Mouse (Mus musculus): Measurements from ENCODE around the gene Fth1. TPM values are rescaled to one million over a fixed set of nuclear protein-coding genes. Genes with fewer than 3 reads are reported as not detected.
"Not testable (repeated sequence)": the region's sequence is repeated elsewhere in the genome, so short reads cannot be mapped to it uniquely, and the experiment has no call there.

The Fth1 gene
- polyA plus RNA-seq, 1 experiment: 6,516 TPM

- Histone ChIP-seq H3K4me3 (replicated peaks) (no peak overlapping the region), H3K9me3 (ENCODE audit: control insufficient read depth, low read length) (no peaks in the 10 kb centered on the region; the same call in 1 of the 2 replicates), H3K27me3 (ENCODE audit: control insufficient read depth) (no peaks in the 10 kb centered on the region), H3K4me1 (ENCODE audit: control insufficient read depth) (peaks cover 48% of the 10 kb centered on the region), H3K36me3 (ENCODE audit: control insufficient read depth) (no peaks in the 10 kb centered on the region)
- no peak for TF ChIP-seq GATA1 (IDR thresholded peaks at IDR 0.05; ENCODE audit: low read length)
- no peak for TF ChIP-seq TAL1 (IDR thresholded peaks at IDR 0.05; ENCODE audit: low read length)
Measured at GRCm38 (mm10) chr19:9955438-9955837, 25.0 kb upstream of the Fth1 start.

DNA sequence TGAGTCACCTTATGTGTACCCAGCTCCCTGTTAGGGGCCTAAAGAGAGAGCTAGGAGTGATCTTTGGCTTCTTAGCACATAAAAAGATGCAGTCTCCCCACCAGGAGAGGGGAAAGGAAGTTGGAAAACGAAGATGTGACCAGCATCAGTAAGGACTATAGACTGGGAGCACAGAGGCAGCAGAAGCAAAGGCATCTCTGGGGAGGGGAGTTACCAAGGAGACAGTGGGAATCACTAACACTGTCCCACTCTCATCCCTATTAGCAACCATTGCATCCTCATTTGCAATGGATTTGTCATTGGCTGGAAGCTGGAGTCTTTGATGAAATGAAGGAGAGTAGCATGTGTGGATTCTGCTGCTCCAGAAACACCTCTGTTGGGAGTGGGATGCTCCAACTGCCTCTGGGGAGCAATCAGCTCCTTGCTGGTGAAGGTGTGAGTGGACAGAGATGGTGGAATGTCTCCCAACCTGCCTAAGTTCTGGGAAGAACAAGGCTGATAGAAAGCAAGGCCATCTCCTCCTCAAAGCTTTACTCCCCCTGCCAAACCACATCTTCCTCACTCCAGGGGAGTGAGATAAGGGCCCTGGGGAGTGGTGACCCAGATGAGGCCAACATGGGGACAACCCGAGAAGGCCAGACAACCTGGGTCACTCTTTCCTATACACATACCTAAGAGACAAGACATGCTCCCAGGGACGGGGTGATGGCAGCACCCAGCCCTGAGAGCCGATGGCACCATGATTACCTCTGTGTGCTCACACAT is 23.6 kb upstream of the Fth1 start:
- peaks cover 48% of the 10 kb centered on the region for H3K4me1 ChIP-seq (ENCODE audit: control insufficient read depth)
- no peak for TF ChIP-seq GATA1 (IDR thresholded peaks at IDR 0.05; ENCODE audit: low read length)
- no peak for TF ChIP-seq TAL1 (IDR thresholded peaks at IDR 0.05; ENCODE audit: low read length)
- H3K36me3 ChIP-seq (ENCODE audit: control insufficient read depth): no peaks in the 10 kb centered on the region
- H3K27me3 ChIP-seq (ENCODE audit: control insufficient read depth): no peaks in the 10 kb centered on the region
- H3K9me3 ChIP-seq (ENCODE audit: control insufficient read depth, low read length): no peaks in the 10 kb centered on the region; the same call in 1 of the 2 replicates
- H3K4me3 ChIP-seq (replicated peaks): no peak overlapping the region

DNA sequence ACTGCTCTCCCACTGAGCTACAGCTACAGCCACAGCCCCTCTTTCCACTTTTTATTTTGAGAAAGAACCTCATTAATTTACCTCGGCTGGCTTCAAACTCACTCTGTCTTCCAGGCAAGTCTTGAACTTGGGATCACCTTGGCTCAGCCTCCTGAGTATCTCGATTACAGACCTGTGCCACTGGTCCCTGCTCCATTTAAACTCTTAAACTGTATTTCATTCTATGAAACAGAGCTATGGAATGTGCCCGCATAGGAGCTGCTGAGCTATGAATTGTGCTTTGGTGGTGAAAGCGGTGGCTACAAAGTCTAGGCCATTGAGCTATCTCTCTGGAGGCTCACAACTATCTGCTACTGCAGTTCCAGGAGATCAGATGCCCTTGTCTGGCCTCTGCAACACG is 22.4 kb upstream of the Fth1 start:
- TF ChIP-seq TAL1 (IDR thresholded peaks at IDR 0.05; ENCODE audit: low read length) (no peak), GATA1 (IDR thresholded peaks at IDR 0.05; ENCODE audit: low read length) (no peak)
- Histone ChIP-seq H3K4me1 (ENCODE audit: control insufficient read depth) (peaks cover 47% of the 10 kb centered on the region), H3K27me3 (ENCODE audit: control insufficient read depth) (no peaks in the 10 kb centered on the region)

DNA sequence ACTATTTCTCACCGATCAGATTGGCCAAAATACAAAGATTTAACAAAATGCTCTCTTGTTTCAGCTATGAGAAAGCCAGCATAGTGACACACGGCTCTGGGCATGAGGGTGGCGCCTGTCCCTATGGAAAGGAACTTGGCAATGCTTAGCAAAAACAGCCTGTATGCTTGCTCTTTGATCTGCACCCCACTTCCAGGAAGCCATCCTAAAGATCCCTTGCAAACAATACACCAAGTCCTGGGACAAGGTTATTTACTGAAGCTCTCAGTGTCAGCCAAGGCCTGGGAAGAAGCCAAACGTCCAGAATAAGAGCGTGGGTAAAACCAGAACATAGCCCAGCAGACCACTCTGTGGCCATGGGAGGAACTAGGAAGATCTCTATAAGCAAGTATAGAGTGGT is 19.6 kb upstream of the Fth1 start:
- TF ChIP-seq GATA1 (IDR thresholded peaks at IDR 0.05; ENCODE audit: low read length) (no peak), TAL1 (IDR thresholded peaks at IDR 0.05; ENCODE audit: low read length) (no peak)

More for the DNA sequence above, 22.4 kb upstream of the Fth1 start:
- Histone ChIP-seq H3K9me3 (ENCODE audit: control insufficient read depth, low read length) (no peaks in the 10 kb centered on the region), H3K4me3 (replicated peaks) (no peak overlapping the region), H3K36me3 (ENCODE audit: control insufficient read depth) (no peaks in the 10 kb centered on the region)

DNA sequence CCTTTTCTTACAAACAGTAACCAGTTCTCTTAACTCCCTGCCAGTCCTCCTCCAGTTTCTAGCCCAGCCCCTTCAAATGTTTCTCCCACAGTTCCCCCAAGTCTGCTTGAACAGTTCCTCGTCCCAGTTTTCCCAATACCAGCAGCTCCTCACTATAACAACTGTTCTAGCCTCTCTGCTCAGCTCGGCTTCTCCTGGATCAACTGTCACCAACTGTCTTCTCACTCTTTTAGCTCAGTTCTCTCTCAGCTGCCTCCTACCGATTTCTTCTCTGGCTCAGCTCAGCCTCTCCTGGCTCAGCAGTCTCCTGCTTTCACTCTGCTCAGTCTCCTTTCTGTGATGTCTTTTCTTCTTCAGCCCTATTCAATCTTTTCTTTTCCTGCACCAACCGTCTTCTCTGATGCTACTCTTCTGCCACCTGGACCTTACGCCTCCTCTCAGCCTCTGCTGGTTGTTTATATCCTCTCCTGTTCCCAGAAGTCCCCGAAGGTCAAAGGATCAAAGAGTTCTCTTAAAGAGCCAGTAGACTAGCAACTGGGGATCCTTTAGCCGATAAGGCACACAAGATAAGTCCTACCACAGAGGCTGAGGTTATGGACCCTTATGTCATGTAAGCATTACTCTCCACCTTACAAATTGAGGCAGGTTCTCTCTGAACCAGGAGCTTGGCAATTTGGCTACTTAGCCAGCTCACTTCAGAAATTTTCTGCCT is 16.0 kb upstream of the Fth1 start:
- no peak overlapping the region for H3K4me3 ChIP-seq (replicated peaks)
- no peaks in the 10 kb centered on the region for H3K36me3 ChIP-seq (ENCODE audit: control insufficient read depth)
- H3K4me1 ChIP-seq (ENCODE audit: control insufficient read depth): peaks cover 29% of the 10 kb centered on the region
- TF ChIP-seq TAL1 (IDR thresholded peaks at IDR 0.05; ENCODE audit: low read length): no peak
- TF ChIP-seq GATA1 (IDR thresholded peaks at IDR 0.05; ENCODE audit: low read length): no peak
- H3K27me3 ChIP-seq (ENCODE audit: control insufficient read depth): no peaks in the 10 kb centered on the region
- no peaks in the 10 kb centered on the region for H3K9me3 ChIP-seq (ENCODE audit: control insufficient read depth, low read length)

More for the DNA sequence above, 19.6 kb upstream of the Fth1 start:
- Histone ChIP-seq H3K36me3 (ENCODE audit: control insufficient read depth) (no peaks in the 10 kb centered on the region), H3K27me3 (ENCODE audit: control insufficient read depth) (no peaks in the 10 kb centered on the region), H3K4me1 (ENCODE audit: control insufficient read depth) (peaks cover 40% of the 10 kb centered on the region), H3K9me3 (ENCODE audit: control insufficient read depth, low read length) (no peaks in the 10 kb centered on the region), H3K4me3 (replicated peaks) (no peak overlapping the region)

- peaks cover 29% of the 10 kb centered on the region for H3K4me1 ChIP-seq (ENCODE audit: control insufficient read depth)
Measured at GRCm38 (mm10) chr19:9966096-9966867, 14.1 kb upstream of the Fth1 start.

DNA sequence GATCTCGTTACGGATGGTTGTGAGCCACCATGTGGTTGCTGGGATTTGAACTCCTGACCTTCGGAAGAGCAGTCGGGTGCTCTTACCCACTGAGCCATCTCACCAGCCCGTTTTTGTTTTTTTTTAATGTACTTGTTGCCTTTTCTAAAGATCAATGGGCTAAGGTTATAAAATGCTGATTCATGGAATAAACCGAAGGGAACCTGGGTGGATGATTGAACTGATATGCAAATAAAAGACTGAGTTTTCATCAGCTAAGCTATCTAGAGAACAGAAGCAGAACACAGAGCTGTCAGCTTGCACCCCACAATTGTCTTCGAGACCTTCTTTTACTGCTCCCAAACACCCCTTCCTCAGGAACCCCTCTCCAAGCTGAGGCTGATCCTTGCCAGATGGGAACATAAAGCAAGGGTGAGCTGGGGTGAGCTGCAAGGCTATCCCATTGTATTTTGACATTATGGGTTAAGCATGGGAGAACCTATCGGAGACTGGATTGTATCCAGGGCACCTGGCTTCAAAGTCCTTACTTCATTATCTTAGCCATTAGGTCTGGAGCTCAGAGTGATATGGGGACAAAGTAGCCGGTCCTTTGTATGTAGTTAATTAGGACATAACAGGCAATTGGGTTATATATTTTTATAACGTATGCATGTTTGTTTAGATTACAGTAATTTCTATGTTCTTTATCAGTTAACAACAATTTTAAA is 12.2 kb upstream of the Fth1 start:
- Histone ChIP-seq H3K27me3 (ENCODE audit: control insufficient read depth) (no peaks in the 10 kb centered on the region), H3K9me3 (ENCODE audit: control insufficient read depth, low read length) (no peaks in the 10 kb centered on the region), H3K4me3 (replicated peaks) (no peak overlapping the region), H3K4me1 (ENCODE audit: control insufficient read depth) (peaks cover 29% of the 10 kb centered on the region), H3K36me3 (ENCODE audit: control insufficient read depth) (no peaks in the 10 kb centered on the region)
- TF ChIP-seq GATA1 (IDR thresholded peaks at IDR 0.05; ENCODE audit: low read length) (no peak), TAL1 (IDR thresholded peaks at IDR 0.05; ENCODE audit: low read length) (no peak)

More at GRCm38 (mm10) chr19:9966096-9966867, 14.1 kb upstream of the Fth1 start:
- no peaks in the 10 kb centered on the region for H3K27me3 ChIP-seq (ENCODE audit: control insufficient read depth)
- TF ChIP-seq GATA1 (IDR thresholded peaks at IDR 0.05; ENCODE audit: low read length) (no peak), TAL1 (IDR thresholded peaks at IDR 0.05; ENCODE audit: low read length) (no peak)
- H3K4me3 ChIP-seq (replicated peaks): no peak overlapping the region
- H3K36me3 ChIP-seq (ENCODE audit: control insufficient read depth): no peaks in the 10 kb centered on the region
- H3K9me3 ChIP-seq (ENCODE audit: control insufficient read depth, low read length): no peaks in the 10 kb centered on the region

DNA sequence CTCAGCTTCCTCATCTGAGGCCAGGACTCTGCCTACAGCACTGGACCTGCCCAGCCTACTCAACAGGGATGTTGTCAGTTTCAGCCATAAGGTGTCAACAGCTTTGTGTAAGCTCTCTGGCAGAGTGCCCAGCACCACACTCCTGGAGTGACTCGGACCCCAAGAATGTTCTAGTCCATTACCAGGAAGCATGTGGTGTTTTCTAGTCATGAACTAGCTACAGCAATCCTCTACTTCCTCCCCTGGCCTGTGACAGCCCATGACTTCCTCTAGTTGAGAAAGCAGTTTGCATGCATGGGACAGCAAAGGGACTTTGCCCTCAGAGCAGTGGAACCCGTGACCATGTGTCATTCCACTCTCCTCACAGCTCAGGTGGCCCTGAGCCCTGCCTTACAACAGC is 5.5 kb upstream of the Fth1 start:
- H3K4me3 ChIP-seq (replicated peaks); H3K36me3 ChIP-seq (ENCODE audit: control insufficient read depth); H3K27me3 ChIP-seq (ENCODE audit: control insufficient read depth); H3K9me3 ChIP-seq (ENCODE audit: control insufficient read depth, low read length): not testable (repeated sequence)
- peaks cover 49% of the 10 kb centered on the region for H3K4me1 ChIP-seq (ENCODE audit: control insufficient read depth)
